Mouse (Mus musculus) retina, adult 2 months (tissue): Measurements from ENCODE around the gene Hmgcs1.
"Not testable (repeated sequence)": the region's sequence is repeated elsewhere in the genome, so short reads cannot be mapped to it uniquely, and the experiment has no call there.

Experiments used
- DNase-seq: peaks from one replicate; pipeline ENCODE4 v3.0.0-alpha.2; 2012; ENCODE audit warnings: low read depth, low spot score

The Hmgcs1 gene

GRCm38 (mm10) chr13:119704280-119704679 lies 14.1 kb downstream of the Hmgcs1 start:
- no peak for DNase-seq

GRCm38 (mm10) chr13:119706278-119706880 lies 16.2 kb downstream of the Hmgcs1 start:
- not testable (repeated sequence) for DNase-seq

GRCm38 (mm10) chr13:119706953-119707352 lies 16.8 kb downstream of the Hmgcs1 start:
- no peak for DNase-seq

GRCm38 (mm10) chr13:119707906-119708305 lies 17.7 kb downstream of the Hmgcs1 start:
- no peak for DNase-seq

- no peak for DNase-seq
Observed at GRCm38 (mm10) chr13:119708941-119709340, 18.8 kb downstream of the Hmgcs1 start.

GRCm38 (mm10) chr13:119709388-119710267 lies 19.4 kb downstream of the Hmgcs1 start:
- no peak for DNase-seq

- DNase-seq, result no peak
Observed at GRCm38 (mm10) chr13:119710268-119710610, 20.1 kb downstream of the Hmgcs1 start.

- no peak for DNase-seq
Observed at GRCm38 (mm10) chr13:119712463-119712862, 22.3 kb downstream of the Hmgcs1 start.

- no peak for DNase-seq
Observed at GRCm38 (mm10) chr13:119713107-119713787, 23.1 kb downstream of the Hmgcs1 start.

GRCm38 (mm10) chr13:119713821-119714220 lies 23.6 kb downstream of the Hmgcs1 start:
- no peak for DNase-seq

- DNase-seq, result no peak
Observed at GRCm38 (mm10) chr13:119716105-119716504, 25.9 kb downstream of the Hmgcs1 start.

GRCm38 (mm10) chr13:119722447-119722846 lies 32.3 kb downstream of the Hmgcs1 start:
- DNase-seq, result no peak

- DNase-seq, result no peak
Observed at GRCm38 (mm10) chr13:119723368-119723767, 33.2 kb downstream of the Hmgcs1 start.

- DNase-seq, result no peak
Observed at GRCm38 (mm10) chr13:119724541-119724940, 34.4 kb downstream of the Hmgcs1 start.

- no peak for DNase-seq
Observed at GRCm38 (mm10) chr13:119727608-119728387, 37.6 kb downstream of the Hmgcs1 start.

GRCm38 (mm10) chr13:119729406-119729805 lies 39.2 kb downstream of the Hmgcs1 start:
- DNase-seq, result no peak

- DNase-seq, result no peak
Observed at GRCm38 (mm10) chr13:119731448-119731847, 41.3 kb downstream of the Hmgcs1 start.

GRCm38 (mm10) chr13:119741390-119742237 lies 51.4 kb downstream of the Hmgcs1 start:
- DNase-seq, result no peak

GRCm38 (mm10) chr13:119742711-119743415 lies 52.7 kb downstream of the Hmgcs1 start:
- no peak for DNase-seq

- no peak for DNase-seq
Observed at GRCm38 (mm10) chr13:119743470-119743869, 53.3 kb downstream of the Hmgcs1 start.
